Mouse (Mus musculus) frontal cortex, postnatal 36 days (tissue): ENCODE measurements around the gene Cdc42ep3.

Source experiments
- DNase-seq, 2 experiments: peaks; one replicate each; pipeline ENCODE4 v3.0.0; 2022; ENCODE audit warnings: low spot score in 2 of 2

The Cdc42ep3 gene

GRCm38 (mm10) chr17:79354444-79355270 lies at the start of gene Cdc42ep3:
Gene Cdc42ep3 (minus strand): TSS chr17:79355091.
- peak; percentile 68 to 70 for DNase-seq

GRCm38 (mm10) chr17:79400356-79400755 lies 45.5 kb upstream of the Cdc42ep3 start:
- no peak for DNase-seq

- DNase-seq: no peak
Measured at GRCm38 (mm10) chr17:79398416-79398815, 43.5 kb upstream of the Cdc42ep3 start.

- peak in 1 of 2 experiments; percentile 2 for DNase-seq
Measured at GRCm38 (mm10) chr17:79394799-79395198, 39.9 kb upstream of the Cdc42ep3 start.

GRCm38 (mm10) chr17:79393886-79394285 lies 39.0 kb upstream of the Cdc42ep3 start:
- DNase-seq: no peak

GRCm38 (mm10) chr17:79387465-79388066 lies 32.7 kb upstream of the Cdc42ep3 start:
- no peak for DNase-seq

GRCm38 (mm10) chr17:79381485-79381884 lies 26.6 kb upstream of the Cdc42ep3 start:
- no peak for DNase-seq

GRCm38 (mm10) chr17:79379191-79379590 lies 24.3 kb upstream of the Cdc42ep3 start:
- DNase-seq: no peak

GRCm38 (mm10) chr17:79376434-79377210 lies 21.7 kb upstream of the Cdc42ep3 start:
- DNase-seq: no peak

GRCm38 (mm10) chr17:79372973-79373372 lies 18.1 kb upstream of the Cdc42ep3 start:
- DNase-seq: no peak

- DNase-seq: no peak
Measured at GRCm38 (mm10) chr17:79364749-79365450, 10.0 kb upstream of the Cdc42ep3 start.

- peak in 1 of 2 experiments; percentile 24 for DNase-seq
Measured at GRCm38 (mm10) chr17:79356071-79356601, 1.2 kb upstream of the Cdc42ep3 start.

- peak; percentile 72 to 79 for DNase-seq
Measured at GRCm38 (mm10) chr17:79355271-79355991, 540 bp upstream of the Cdc42ep3 start.

- DNase-seq: no peak
Measured at GRCm38 (mm10) chr17:79354174-79354443, 782 bp downstream of the Cdc42ep3 start.

GRCm38 (mm10) chr17:79353446-79354173 lies 1.3 kb downstream of the Cdc42ep3 start:
- DNase-seq: no peak

- no peak for DNase-seq
Measured at GRCm38 (mm10) chr17:79350751-79351191, 4.1 kb downstream of the Cdc42ep3 start.

- no peak for DNase-seq
Measured at GRCm38 (mm10) chr17:79349371-79349770, 5.5 kb downstream of the Cdc42ep3 start.

GRCm38 (mm10) chr17:79347920-79348589 lies 6.8 kb downstream of the Cdc42ep3 start:
- DNase-seq: no peak

GRCm38 (mm10) chr17:79347291-79347690 lies 7.6 kb downstream of the Cdc42ep3 start:
- no peak for DNase-seq
